Mouse (Mus musculus): ENCODE data around the gene Lpgat1. TPM values are rescaled to one million over a fixed set of nuclear protein-coding genes. Genes with fewer than 3 reads are reported as not detected.

Gene Lpgat1
- total and polyA plus RNA-seq, 3 experiments = 15.3 to 40.0 (median 31.8) TPM

DNA sequence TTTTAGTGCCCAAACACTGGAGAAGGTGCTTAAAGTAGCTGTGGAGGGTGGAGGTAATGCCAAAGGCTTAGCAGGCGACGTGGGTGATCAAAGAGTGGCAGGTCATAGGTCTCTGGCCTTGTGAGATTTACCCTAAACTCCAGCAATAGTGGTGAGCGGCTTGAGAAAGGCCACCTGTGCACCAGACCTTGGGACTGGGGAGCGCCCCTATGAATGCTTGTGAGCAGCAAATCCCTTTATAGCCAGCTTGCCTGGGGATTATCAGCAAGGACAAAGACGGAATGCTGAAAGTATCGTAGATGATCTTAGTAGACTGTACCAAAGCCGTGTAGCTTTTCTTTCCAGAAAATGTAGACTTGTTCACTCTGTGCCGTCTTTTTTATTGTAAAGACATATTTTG lies 59.9 kb downstream of the Lpgat1 start:
- no peaks in the 10 kb centered on the region for H3K27me3 ChIP-seq (replicated peaks)
- H3K27ac ChIP-seq (ENCODE audit: insufficient read depth, low read depth) = no peak overlapping the region
- TF ChIP-seq JUND (conservative IDR thresholded peaks at IDR 0.05; ENCODE audit: low read depth, low read length) (no peak), MAFK (IDR thresholded peaks at IDR 0.05; ENCODE audit: insufficient replicate concordance, low read length) (no peak), CHD1 (IDR thresholded peaks at IDR 0.05; ENCODE audit: low read depth, low read length) (no peak), KAT2A (IDR thresholded peaks at IDR 0.05; ENCODE audit: insufficient replicate concordance, low read length) (no peak), EP300 (IDR thresholded peaks at IDR 0.05; ENCODE audit: low read length) (no peak), ZC3H11A (IDR thresholded peaks at IDR 0.05; ENCODE audit: low read depth, low read length) (no peak), POLR2A (IDR thresholded peaks at IDR 0.05; ENCODE audit: low read depth, low read length) (no peak), TBP (conservative IDR thresholded peaks at IDR 0.05; ENCODE audit: low read depth, low read length) (no peak), CHD2 (IDR thresholded peaks at IDR 0.05; ENCODE audit: low read length) (no peak)
- no peaks in the 10 kb centered on the region for H3K9me3 ChIP-seq (replicated peaks; ENCODE audit: low read length)
- dilution Hi-C loops (cut with MboI; ENCODE audit: extremely low pct_ligation_motif_present, extremely low pct_unique_long_range_greater_than_20kb, low sequenced_read_pairs) = no loop called here
- H3K4me3 ChIP-seq (replicated peaks in 1 of 3; ENCODE audit: low read depth in 2 of 3, low read length in 2 of 3, poor library complexity in 1 of 3) = no peak overlapping the region
- H3K4me2 ChIP-seq (ENCODE audit: insufficient read depth, low read depth, poor library complexity, severe bottlenecking) = no peak overlapping the region
- peaks cover 54 to 85% of the 10 kb centered on the region in 2 experiments for H3K36me3 ChIP-seq (replicated peaks in 1 of 2; ENCODE audit: control insufficient read depth in 1 of 2, insufficient read depth in 1 of 2, low read length in 1 of 2)
- no peaks in the 10 kb centered on the region for H3K4me1 ChIP-seq (ENCODE audit: control insufficient read depth in 1 of 2, insufficient read depth in 2 of 2)
- DNase-seq (ENCODE audit: extremely low read depth) = no peak
- H3K79me2 ChIP-seq (replicated peaks; ENCODE audit: control insufficient read depth, extremely low read depth, insufficient read depth, poor library complexity, severe bottlenecking) = no peaks in the 10 kb centered on the region
- no peak overlapping the region for H3K9ac ChIP-seq (ENCODE audit: insufficient read depth, low read depth)
- in situ Hi-C loops (cut with MboI; ENCODE audit: low pct_ligation_motif_present, low pct_unique_long_range_greater_than_20kb, low sequenced_read_pairs) = no loop called here

DNA sequence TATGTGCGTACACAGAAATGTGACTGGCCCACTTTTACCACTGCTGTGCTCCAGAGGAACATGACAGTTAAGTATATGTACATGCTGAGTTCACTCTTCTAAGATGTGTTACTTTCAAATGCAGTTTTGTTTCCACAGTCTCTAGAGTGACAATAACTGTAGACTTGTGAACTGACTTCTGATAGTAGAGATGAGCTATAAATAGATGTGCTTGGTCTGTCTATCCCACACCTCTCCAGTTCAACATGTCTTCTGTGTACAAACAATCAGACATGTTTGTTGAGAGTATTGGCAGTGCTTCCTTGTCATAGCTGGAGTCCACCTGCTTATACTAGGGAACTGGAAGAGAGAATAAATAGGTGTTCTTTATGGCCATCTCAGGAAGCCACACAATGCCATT lies 62.8 kb downstream of the Lpgat1 start:
- Histone ChIP-seq H3K4me1 (ENCODE audit: control insufficient read depth in 1 of 2, insufficient read depth in 2 of 2) (peaks cover 0 to 13% of the 10 kb centered on the region in 2 experiments; a peak in 2 of 4 replicates), H3K79me2 (replicated peaks; ENCODE audit: control insufficient read depth, extremely low read depth, insufficient read depth, poor library complexity, severe bottlenecking) (no peaks in the 10 kb centered on the region), H3K27ac (ENCODE audit: insufficient read depth, low read depth) (no peak overlapping the region), H3K27me3 (replicated peaks) (no peaks in the 10 kb centered on the region), H3K36me3 (replicated peaks in 1 of 2; ENCODE audit: control insufficient read depth in 1 of 2, insufficient read depth in 1 of 2, low read length in 1 of 2) (peaks cover 39 to 67% of the 10 kb centered on the region in 2 experiments), H3K9me3 (replicated peaks; ENCODE audit: low read length) (no peaks in the 10 kb centered on the region), H3K9ac (ENCODE audit: insufficient read depth, low read depth) (no peak overlapping the region), H3K4me3 (replicated peaks in 1 of 3; ENCODE audit: low read depth in 2 of 3, low read length in 2 of 3, poor library complexity in 1 of 3) (no peak overlapping the region), H3K4me2 (ENCODE audit: insufficient read depth, low read depth, poor library complexity, severe bottlenecking) (no peak overlapping the region)
- no peak for TF ChIP-seq SIN3A (IDR thresholded peaks at IDR 0.05; ENCODE audit: low read length)
- TF ChIP-seq UBTF (IDR thresholded peaks at IDR 0.05; ENCODE audit: low read depth, low read length) = no peak
- dilution Hi-C loops (cut with MboI; ENCODE audit: extremely low pct_ligation_motif_present, extremely low pct_unique_long_range_greater_than_20kb, low sequenced_read_pairs) = no loop called here
- in situ Hi-C loops (cut with MboI; ENCODE audit: low pct_ligation_motif_present, low pct_unique_long_range_greater_than_20kb, low sequenced_read_pairs) = no loop called here
- no peak for DNase-seq (ENCODE audit: extremely low read depth)

DNA sequence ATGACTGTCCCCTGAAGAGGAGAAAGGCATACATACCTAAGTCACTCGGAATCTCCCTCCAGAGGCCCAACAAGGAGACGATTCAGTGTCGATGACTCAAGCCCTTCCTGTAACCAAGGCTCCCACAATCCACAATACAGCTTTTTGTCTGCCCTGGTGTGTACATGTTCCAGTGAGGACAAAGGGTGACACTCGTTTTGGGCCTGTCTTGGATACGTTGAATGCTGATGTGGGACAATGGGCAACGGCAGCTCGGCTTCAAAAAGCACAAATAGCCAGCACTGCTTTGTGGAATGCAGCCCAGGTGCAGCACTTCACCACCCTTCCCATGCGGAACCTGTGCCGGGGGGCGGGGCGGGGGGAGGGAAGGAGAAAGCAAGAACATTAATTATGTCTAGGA lies 67.5 kb downstream of the Lpgat1 start:
- dilution Hi-C loops (cut with MboI; ENCODE audit: extremely low pct_ligation_motif_present, extremely low pct_unique_long_range_greater_than_20kb, low sequenced_read_pairs) = no loop called here
- DNase-seq (ENCODE audit: extremely low read depth) = no peak
- Histone ChIP-seq H3K27ac (ENCODE audit: insufficient read depth, low read depth) (no peak overlapping the region), H3K9ac (ENCODE audit: insufficient read depth, low read depth) (no peak overlapping the region), H3K79me2 (replicated peaks; ENCODE audit: control insufficient read depth, extremely low read depth, insufficient read depth, poor library complexity, severe bottlenecking) (no peaks in the 10 kb centered on the region), H3K4me2 (ENCODE audit: insufficient read depth, low read depth, poor library complexity, severe bottlenecking) (no peak overlapping the region), H3K4me1 (ENCODE audit: control insufficient read depth in 1 of 2, insufficient read depth in 2 of 2) (peaks cover 0 to 19% of the 10 kb centered on the region in 2 experiments; a peak in 2 of 4 replicates), H3K9me3 (replicated peaks; ENCODE audit: low read length) (peaks cover 4% of the 10 kb centered on the region), H3K4me3 (replicated peaks in 1 of 3; ENCODE audit: low read depth in 2 of 3, low read length in 2 of 3, poor library complexity in 1 of 3) (no peak overlapping the region), H3K36me3 (replicated peaks in 1 of 2; ENCODE audit: control insufficient read depth in 1 of 2, insufficient read depth in 1 of 2, low read length in 1 of 2) (peaks cover 10 to 22% of the 10 kb centered on the region in 2 experiments), H3K27me3 (replicated peaks) (no peaks in the 10 kb centered on the region)
- no peak for TF ChIP-seq MAX (IDR thresholded peaks at IDR 0.05; ENCODE audit: low read length)
- no peak for TF ChIP-seq ZMIZ1 (IDR thresholded peaks at IDR 0.05; ENCODE audit: low read depth, low read length)
- TF ChIP-seq SMC3 (IDR thresholded peaks at IDR 0.05; ENCODE audit: low read depth, low read length) = no peak
- no peak for TF ChIP-seq HCFC1 (IDR thresholded peaks at IDR 0.05; ENCODE audit: low read depth, low read length)
- no peak for TF ChIP-seq ZC3H11A (IDR thresholded peaks at IDR 0.05; ENCODE audit: low read depth, low read length)
- no peak for TF ChIP-seq MAZ (IDR thresholded peaks at IDR 0.05; ENCODE audit: low read depth, low read length)
- TF ChIP-seq NELFE (IDR thresholded peaks at IDR 0.05; ENCODE audit: low read depth, low read length) = no peak
- no peak for TF ChIP-seq ELF1 (IDR thresholded peaks at IDR 0.05; ENCODE audit: low read depth, low read length)
- TF ChIP-seq MAFK (IDR thresholded peaks at IDR 0.05; ENCODE audit: insufficient replicate concordance, low read length) = no peak
- no peak for TF ChIP-seq ZKSCAN1 (IDR thresholded peaks at IDR 0.05; ENCODE audit: borderline replicate concordance, low read depth, low read length)
- no peak for TF ChIP-seq GABPA (IDR thresholded peaks at IDR 0.05; ENCODE audit: insufficient replicate concordance, low read depth, low read length)
- no peak for TF ChIP-seq POLR2A (IDR thresholded peaks at IDR 0.05; ENCODE audit: low read depth, low read length)
- no peak for TF ChIP-seq EP300 (IDR thresholded peaks at IDR 0.05; ENCODE audit: low read length)
- TF ChIP-seq MXI1 (IDR thresholded peaks at IDR 0.05; ENCODE audit: low read depth, low read length) = no peak
- in situ Hi-C loops (cut with MboI; ENCODE audit: low pct_ligation_motif_present, low pct_unique_long_range_greater_than_20kb, low sequenced_read_pairs) = no loop called here

Data from CH12.LX (cell line).